Mouse (Mus musculus): ENCODE measurements around the gene Sord. TPM values are rescaled to one million over a fixed set of nuclear protein-coding genes. Genes with fewer than 3 reads are reported as not detected.

The Sord gene
- total and polyA plus RNA-seq, 3 experiments, result 70.0 to 202 (median 169) TPM

- Histone ChIP-seq H3K4me1 (ENCODE audit: control insufficient read depth, insufficient read depth, low read length) (no peaks in the 10 kb centered on the region), H3K9ac (ENCODE audit: low read depth, low read length) (no peak overlapping the region), H3K27ac (no peak overlapping the region), H3K27me3 (ENCODE audit: control insufficient read depth, insufficient read depth, low read length) (no peaks in the 10 kb centered on the region), H3K4me3 (no peak overlapping the region), H3K79me2 (replicated peaks; ENCODE audit: control insufficient read depth, insufficient read depth, low read length) (no peaks in the 10 kb centered on the region), H3K36me3 (ENCODE audit: control insufficient read depth, insufficient read depth, low read length) (no peaks in the 10 kb centered on the region)
- TF ChIP-seq POLR2A (IDR thresholded peaks at IDR 0.05; ENCODE audit: insufficient read depth, low read depth, low read length), result no peak
- TF ChIP-seq EP300 (IDR thresholded peaks at IDR 0.05; ENCODE audit: insufficient read depth, low read depth, low read length), result no peak
- intact Hi-C loops (cut with DNase I), result no loop called here
- DNase-seq, result no peak
- WGBS, result 83% methylated on average over 7 of the region's 7 CpGs
Measured at GRCm38 (mm10) chr2:122266407-122267193, 32.1 kb downstream of the Sord start.

DNA sequence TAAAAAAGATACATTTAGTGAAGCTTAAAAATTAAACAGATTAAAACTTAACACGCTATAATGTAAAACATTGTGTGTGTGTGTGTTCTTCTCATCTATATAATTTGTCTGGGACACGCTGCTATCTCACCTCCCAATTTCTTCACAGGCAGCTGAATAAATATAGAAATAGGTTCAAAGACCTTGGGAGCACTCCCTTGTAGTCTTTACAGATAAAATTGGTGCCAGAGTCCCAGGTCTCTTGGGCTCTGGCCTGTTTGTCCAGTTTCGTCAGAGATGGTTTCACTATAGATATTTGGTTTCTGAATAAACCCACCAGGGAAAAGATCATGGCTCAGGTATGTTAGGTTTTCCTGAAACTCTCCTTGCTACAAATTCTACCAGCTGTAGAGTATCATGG, 44.2 kb downstream of the Sord start:
- H3K27ac ChIP-seq, result no peak overlapping the region
- H3K4me1 ChIP-seq (ENCODE audit: control insufficient read depth, insufficient read depth, low read length), result no peaks in the 10 kb centered on the region
- H3K27me3 ChIP-seq (ENCODE audit: control insufficient read depth, insufficient read depth, low read length), result no peaks in the 10 kb centered on the region; the same call in 1 of the 2 replicates
- TF ChIP-seq POLR2A (IDR thresholded peaks at IDR 0.05; ENCODE audit: insufficient read depth, low read depth, low read length), result no peak
- TF ChIP-seq CTCF (IDR thresholded peaks at IDR 0.05), result no peak
- TF ChIP-seq EP300 (IDR thresholded peaks at IDR 0.05; ENCODE audit: insufficient read depth, low read depth, low read length), result no peak
- H3K36me3 ChIP-seq (ENCODE audit: control insufficient read depth, insufficient read depth, low read length), result no peaks in the 10 kb centered on the region
- H3K79me2 ChIP-seq (replicated peaks; ENCODE audit: control insufficient read depth, insufficient read depth, low read length), result no peaks in the 10 kb centered on the region
- WGBS, result 78% methylated on average over 3 of the region's 3 CpGs
- intact Hi-C loops (cut with DNase I), result no loop called here
- no peak overlapping the region for H3K9ac ChIP-seq (ENCODE audit: low read depth, low read length)
- no peak overlapping the region for H3K4me3 ChIP-seq
- no peak for DNase-seq

DNA sequence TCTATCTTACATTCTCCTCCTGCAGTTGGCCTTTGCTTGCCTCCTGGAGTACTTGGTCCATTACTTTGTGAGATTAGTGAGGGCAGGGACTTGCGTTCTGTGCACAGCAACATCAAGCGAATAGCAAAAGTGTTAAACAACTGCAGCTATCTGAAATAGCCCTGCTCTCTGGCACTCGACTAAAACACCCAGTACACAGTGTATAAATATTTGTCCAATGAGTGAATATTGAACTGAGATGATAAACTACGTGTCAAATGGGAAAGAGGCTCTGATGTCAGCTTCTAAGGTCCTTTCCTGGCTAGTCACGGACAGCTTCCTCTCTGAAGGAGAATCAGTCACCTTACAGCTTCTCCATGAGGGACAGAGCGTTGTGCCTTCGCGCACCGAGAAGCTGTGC, 49.5 kb downstream of the Sord start:
- 82% methylated on average over 9 of the region's 9 CpGs for WGBS

DNA sequence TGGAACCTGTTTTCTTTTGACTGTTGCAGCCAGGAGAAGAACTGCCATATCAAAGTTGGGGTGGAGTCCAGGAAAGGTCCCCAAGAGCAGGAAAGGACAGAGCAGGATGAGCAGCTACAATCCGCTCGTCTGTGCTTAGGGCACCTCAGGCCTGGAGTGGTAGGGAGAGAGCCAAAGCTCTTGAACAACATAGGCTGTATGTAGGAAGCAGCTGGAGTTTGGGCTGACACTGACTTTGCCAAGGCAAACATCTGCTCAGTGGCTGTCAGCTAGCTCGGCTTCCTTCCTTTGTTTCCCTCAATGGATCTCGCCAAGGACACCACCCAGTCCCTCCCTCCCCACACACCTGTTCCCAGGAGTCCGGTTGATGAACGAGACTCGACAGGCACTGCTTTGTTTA, 51.6 kb downstream of the Sord start:
- Histone ChIP-seq H3K9ac (ENCODE audit: low read depth, low read length) (no peak overlapping the region), H3K36me3 (ENCODE audit: control insufficient read depth, insufficient read depth, low read length) (no peaks in the 10 kb centered on the region), H3K79me2 (replicated peaks; ENCODE audit: control insufficient read depth, insufficient read depth, low read length) (no peaks in the 10 kb centered on the region), H3K27ac (no peak overlapping the region), H3K4me3 (no peak overlapping the region), H3K4me1 (ENCODE audit: control insufficient read depth, insufficient read depth, low read length) (peaks cover 3% of the 10 kb centered on the region; the same call in 1 of the 2 replicates), H3K27me3 (ENCODE audit: control insufficient read depth, insufficient read depth, low read length) (no peaks in the 10 kb centered on the region)
- 36% methylated on average over 7 of the region's 7 CpGs for WGBS
- TF ChIP-seq EP300 (IDR thresholded peaks at IDR 0.05; ENCODE audit: insufficient read depth, low read depth, low read length) (peak; percentile 42; the same call in 1 of the 2 replicates), CTCF (IDR thresholded peaks at IDR 0.05) (no peak), POLR2A (IDR thresholded peaks at IDR 0.05; ENCODE audit: insufficient read depth, low read depth, low read length) (no peak)
- peak in 1 of 2 experiments; percentile 46 for DNase-seq
- intact Hi-C loops (cut with DNase I), result no loop called here

More for the DNA sequence above, 49.5 kb downstream of the Sord start:
- H3K4me1 ChIP-seq (ENCODE audit: control insufficient read depth, insufficient read depth, low read length), result peaks cover 3% of the 10 kb centered on the region; the same call in 1 of the 2 replicates
- no peak overlapping the region for H3K9ac ChIP-seq (ENCODE audit: low read depth, low read length)
- no peak for DNase-seq
- H3K4me3 ChIP-seq, result no peak overlapping the region
- no peaks in the 10 kb centered on the region for H3K36me3 ChIP-seq (ENCODE audit: control insufficient read depth, insufficient read depth, low read length)
- intact Hi-C loops (cut with DNase I), result no loop called here
- TF ChIP-seq POLR2A (IDR thresholded peaks at IDR 0.05; ENCODE audit: insufficient read depth, low read depth, low read length) (no peak), EP300 (IDR thresholded peaks at IDR 0.05; ENCODE audit: insufficient read depth, low read depth, low read length) (no peak), CTCF (IDR thresholded peaks at IDR 0.05) (no peak)
- no peak overlapping the region for H3K27ac ChIP-seq
- no peaks in the 10 kb centered on the region for H3K79me2 ChIP-seq (replicated peaks; ENCODE audit: control insufficient read depth, insufficient read depth, low read length)
- no peaks in the 10 kb centered on the region; the same call in 1 of the 2 replicates for H3K27me3 ChIP-seq (ENCODE audit: control insufficient read depth, insufficient read depth, low read length)

GRCm38 (mm10) chr2:122294916-122295315, 60.4 kb downstream of the Sord start:
- peaks cover 16% of the 10 kb centered on the region for H3K27me3 ChIP-seq (ENCODE audit: control insufficient read depth, insufficient read depth, low read length)
- no peak overlapping the region for H3K27ac ChIP-seq
- DNase-seq, result no peak
- 12% methylated on average over 7 of the region's 7 CpGs for WGBS
- H3K36me3 ChIP-seq (ENCODE audit: control insufficient read depth, insufficient read depth, low read length), result no peaks in the 10 kb centered on the region
- no peaks in the 10 kb centered on the region for H3K4me1 ChIP-seq (ENCODE audit: control insufficient read depth, insufficient read depth, low read length)
- H3K4me3 ChIP-seq, result no peak overlapping the region
- no peaks in the 10 kb centered on the region for H3K79me2 ChIP-seq (replicated peaks; ENCODE audit: control insufficient read depth, insufficient read depth, low read length)
- intact Hi-C loops (cut with DNase I), result no loop called here
- TF ChIP-seq CTCF (IDR thresholded peaks at IDR 0.05) (no peak), EP300 (IDR thresholded peaks at IDR 0.05; ENCODE audit: insufficient read depth, low read depth, low read length) (no peak), POLR2A (IDR thresholded peaks at IDR 0.05; ENCODE audit: insufficient read depth, low read depth, low read length) (no peak)
- H3K9ac ChIP-seq (ENCODE audit: low read depth, low read length), result no peak overlapping the region

Measured in heart, adult 2 months (tissue).